Mouse (Mus musculus) lung, embryonic 14.5 days (tissue): ENCODE measurements around the gene Abca7. TPM values are rescaled to one million over a fixed set of nuclear protein-coding genes. Genes with fewer than 3 reads are reported as not detected.
A peak's percentile ranks its signal among the peaks of the same experiment; 100 is the strongest.

Source experiments
- ATAC-seq: fragments of 200-750 bp; cut with Nextera tagmentation; 2 replicates; pipeline ENCODE4 v1.8.0; 2017; ENCODE audit warnings: mild to moderate bottlenecking, moderate TSS enrichment, moderate library complexity; ENCODE audit not compliant: insufficient read depth
- DNase-seq: peaks from one replicate; pipeline ENCODE4 v3.0.0-alpha.2; 2015
- H3K27ac ChIP-seq: fragments of 300-500 bp; sonication (generic); 2 replicates; pipeline ENCODE4 v1.5.1; 2014; ENCODE audit warnings: low read depth, mild to moderate bottlenecking, moderate library complexity
- H3K27me3 ChIP-seq: fragments of 300-500 bp; sonication (generic); 2 replicates; pipeline ENCODE4 v1.6.1; 2014; ENCODE audit warnings: low read length, control low read depth; ENCODE audit not compliant: insufficient read depth
- H3K36me3 ChIP-seq: fragments of 300-500 bp; sonication (generic); 2 replicates; pipeline ENCODE4 v1.6.1; 2014; ENCODE audit warnings: control low read depth; ENCODE audit not compliant: insufficient read depth
- H3K4me1 ChIP-seq: fragments of 300-500 bp; sonication (generic); 2 replicates; pipeline ENCODE4 v1.6.1; 2014; ENCODE audit warnings: antibody characterized with exemption, control low read depth; ENCODE audit not compliant: insufficient read depth
- H3K4me2 ChIP-seq: fragments of 300-500 bp; sonication (generic); 2 replicates; pipeline ENCODE4 v1.6.1; 2014; ENCODE audit warnings: mild to moderate bottlenecking
- H3K4me3 ChIP-seq: fragments of 300-500 bp; sonication (generic); 2 replicates; pipeline ENCODE4 v1.5.1; 2014; ENCODE audit warnings: low read depth, low read length
- H3K9ac ChIP-seq: fragments of 300-500 bp; sonication (generic); 2 replicates; pipeline ENCODE4 v1.6.1; 2014
- H3K9me3 ChIP-seq: fragments of 300-500 bp; sonication (generic); 2 replicates; pipeline ENCODE4 v1.6.1; 2016; ENCODE audit warnings: low read depth, low read length, control low read depth
- CTCF ChIP-seq: IDR thresholded peaks from 2 replicates; pipeline ENCODE4 v1.5.1; 2016; ENCODE audit warnings: antibody characterized with exemption, low read depth
- WGBS: fragments of 180-500 bp; shearing (Covaris S2); extraction: QIAGEN DNeasy Blood & Tissue Kit; methylation state at CpG from one replicate; pipeline ENCODE4 v1.1.7; 2014; 5-methylcytosine and 5-hydroxymethylcytosine counted together
- polyA plus RNA-seq: library from polyadenylated mRNA; unstranded; fragments of >200 nt; fragmentation: Nextera tagmentation; extraction: Ambion mirVana; gene quantifications from 2 replicates; pipeline ENCODE4 v1.2.1, GENCODE M21; 2014

Gene Abca7
- polyA plus RNA-seq, 1 experiment from 2014 or later: 3.5 TPM

GRCm38 (mm10) chr10:79994397-79995115 is 1.7 kb upstream of the Abca7 start:
- Histone ChIP-seq H3K9ac (no peak overlapping the region), H3K9me3 (peaks cover 5% of the 10 kb centered on the region; the same call in 1 of the 2 replicates), H3K4me2 (no peak overlapping the region), H3K27me3 (no peaks in the 10 kb centered on the region), H3K27ac (no peak overlapping the region), H3K4me3 (no peak overlapping the region), H3K4me1 (peaks cover 12% of the 10 kb centered on the region), H3K36me3 (peaks cover 50% of the 10 kb centered on the region)
- no peak for TF ChIP-seq CTCF
- ATAC-seq (no peak), DNase-seq (no peak)
- 86% methylated on average over 16 of the region's 16 CpGs for WGBS

GRCm38 (mm10) chr10:79995636-79996035 is 658 bp upstream of the Abca7 start:
- Histone ChIP-seq H3K9ac (no peak overlapping the region), H3K9me3 (peaks cover 5% of the 10 kb centered on the region; the same call in 1 of the 2 replicates), H3K4me2 (no peak overlapping the region), H3K27ac (no peak overlapping the region), H3K36me3 (peaks cover 50% of the 10 kb centered on the region), H3K4me1 (peaks cover 8% of the 10 kb centered on the region; the same call in 1 of the 2 replicates), H3K27me3 (no peaks in the 10 kb centered on the region), H3K4me3 (no peak overlapping the region)
- no peak for TF ChIP-seq CTCF
- DNase-seq: no peak
- WGBS: 86% methylated on average over 1 of the region's 1 CpGs
- ATAC-seq: no peak

- peaks cover 35% of the 10 kb centered on the region for H3K36me3 ChIP-seq
- H3K9ac ChIP-seq: peak overlapping the region; percentile 51
- peaks cover 8% of the 10 kb centered on the region; the same call in 1 of the 2 replicates for H3K4me1 ChIP-seq
- under 1% methylated on average over 35 of the region's 35 CpGs for WGBS
- ATAC-seq (peak; percentile 67), DNase-seq (peak; percentile 93)
- peak overlapping the region; percentile 87 for H3K4me2 ChIP-seq
- peak overlapping the region; percentile 43 for H3K27ac ChIP-seq
- TF ChIP-seq CTCF: no peak
- no peaks in the 10 kb centered on the region for H3K9me3 ChIP-seq
- H3K27me3 ChIP-seq: peaks cover 4% of the 10 kb centered on the region; the same call in 1 of the 2 replicates
- peak overlapping the region; percentile 52 for H3K4me3 ChIP-seq
These were observed 903 bp downstream of the Abca7 start for GRCm38 (mm10) chr10:79997034-79997760.

- peak; percentile 39; the same call in 1 of the 2 replicates for ATAC-seq
- 9% methylated on average over 15 of the region's 15 CpGs for WGBS
- Histone ChIP-seq H3K9me3 (no peaks in the 10 kb centered on the region), H3K9ac (peak overlapping the region; percentile 34), H3K4me3 (peak overlapping the region; percentile 52), H3K27ac (peak overlapping the region; percentile 43; the same call in 1 of the 2 replicates), H3K4me2 (peak overlapping the region; percentile 87), H3K27me3 (peaks cover 10% of the 10 kb centered on the region; the same call in 1 of the 2 replicates), H3K36me3 (peaks cover 28% of the 10 kb centered on the region), H3K4me1 (peaks cover 8% of the 10 kb centered on the region; the same call in 1 of the 2 replicates)
- DNase-seq: peak; percentile 76
- no peak for TF ChIP-seq CTCF
These were observed 1.5 kb downstream of the Abca7 start for GRCm38 (mm10) chr10:79997819-79998218.

GRCm38 (mm10) chr10:80001945-80002344 is 5.7 kb downstream of the Abca7 start:
- ATAC-seq (no peak), DNase-seq (no peak)
- Histone ChIP-seq H3K4me2 (no peak overlapping the region), H3K9ac (no peak overlapping the region), H3K36me3 (no peaks in the 10 kb centered on the region), H3K9me3 (no peaks in the 10 kb centered on the region), H3K27ac (no peak overlapping the region), H3K4me3 (no peak overlapping the region), H3K4me1 (peaks cover 8% of the 10 kb centered on the region; the same call in 1 of the 2 replicates), H3K27me3 (peaks cover 10% of the 10 kb centered on the region; the same call in 1 of the 2 replicates)
- no peak for TF ChIP-seq CTCF
- 65% methylated on average over 9 of the region's 9 CpGs for WGBS

GRCm38 (mm10) chr10:80002829-80003228 is 6.5 kb downstream of the Abca7 start:
- no peak overlapping the region; the same call in 1 of the 2 replicates for H3K9ac ChIP-seq
- ATAC-seq (no peak), DNase-seq (no peak)
- no peaks in the 10 kb centered on the region for H3K9me3 ChIP-seq
- no peak for TF ChIP-seq CTCF
- H3K27ac ChIP-seq: no peak overlapping the region
- no peak overlapping the region for H3K4me2 ChIP-seq
- H3K4me3 ChIP-seq: no peak overlapping the region
- 27% methylated on average over 21 of the region's 21 CpGs for WGBS
- H3K27me3 ChIP-seq: peaks cover 10% of the 10 kb centered on the region; the same call in 1 of the 2 replicates
- no peaks in the 10 kb centered on the region for H3K36me3 ChIP-seq
- peaks cover 4% of the 10 kb centered on the region; the same call in 1 of the 2 replicates for H3K4me1 ChIP-seq
